Mouse (Mus musculus): ENCODE data around the gene Abcb8. TPM values are rescaled to one million over a fixed set of nuclear protein-coding genes. Genes with fewer than 3 reads are reported as not detected.

The Abcb8 gene
- polyA plus RNA-seq, 1 experiment from 2014 or later: 30.5 TPM

DNA sequence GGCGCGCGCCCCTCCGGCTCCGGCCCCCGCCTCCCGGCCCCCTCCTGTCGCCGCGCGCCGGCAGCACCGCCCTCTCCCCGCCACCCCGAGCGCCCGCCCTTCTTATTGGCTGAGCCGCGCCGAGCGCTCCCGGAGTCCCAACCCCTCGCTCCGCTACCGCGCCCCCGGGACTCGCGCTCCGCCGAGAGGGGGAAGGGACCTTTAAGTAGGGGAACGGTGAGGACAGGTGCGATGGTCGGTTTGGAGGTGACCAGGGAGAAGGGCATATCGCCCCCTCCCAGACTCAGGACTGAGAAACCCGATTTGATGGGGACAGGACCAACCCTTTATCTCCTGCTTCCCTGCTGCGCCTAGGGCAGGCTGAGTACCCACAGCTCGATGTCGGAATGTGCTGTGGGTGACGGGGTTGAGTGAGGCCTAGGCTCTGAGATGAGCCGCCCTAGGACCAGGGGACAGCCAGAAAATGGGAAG is 41.7 kb upstream of the Abcb8 start:
- H3K4me1 ChIP-seq (replicated peaks): peaks cover 41% of the 10 kb centered on the region
- H3K4me2 ChIP-seq: peak overlapping the region; percentile 73
- under 1% methylated on average over 39 of the region's 41 CpGs for WGBS (ENCODE audit: insufficient replicate concordance)
- H3K4me3 ChIP-seq (replicated peaks): peak overlapping the region; percentile 62
- peak; percentile 38 for DNase-seq
- peak; percentile 65 for ATAC-seq (ENCODE audit: low read depth)
- peak overlapping the region; percentile 51; the same call in 1 of the 2 replicates for H3K9ac ChIP-seq
- H3K27me3 ChIP-seq: peaks cover 91% of the 10 kb centered on the region
- H3K27ac ChIP-seq: no peak overlapping the region
- no peaks in the 10 kb centered on the region for H3K9me3 ChIP-seq (replicated peaks)
- no peaks in the 10 kb centered on the region for H3K36me3 ChIP-seq

GRCm38 (mm10) chr5:24352251-24352859 is 41.1 kb upstream of the Abcb8 start:
- peaks cover 88% of the 10 kb centered on the region for H3K27me3 ChIP-seq
- DNase-seq (no peak), ATAC-seq (ENCODE audit: low read depth) (no peak)
- peak overlapping the region; percentile 62 for H3K4me3 ChIP-seq (replicated peaks)
- no peaks in the 10 kb centered on the region for H3K9me3 ChIP-seq (replicated peaks)
- H3K27ac ChIP-seq: no peak overlapping the region
- peak overlapping the region; percentile 73 for H3K4me2 ChIP-seq
- WGBS (ENCODE audit: insufficient replicate concordance): 3% methylated on average over 24 of the region's 24 CpGs
- peaks cover 41% of the 10 kb centered on the region for H3K4me1 ChIP-seq (replicated peaks)
- H3K36me3 ChIP-seq: no peaks in the 10 kb centered on the region
- H3K9ac ChIP-seq: no peak overlapping the region

DNA sequence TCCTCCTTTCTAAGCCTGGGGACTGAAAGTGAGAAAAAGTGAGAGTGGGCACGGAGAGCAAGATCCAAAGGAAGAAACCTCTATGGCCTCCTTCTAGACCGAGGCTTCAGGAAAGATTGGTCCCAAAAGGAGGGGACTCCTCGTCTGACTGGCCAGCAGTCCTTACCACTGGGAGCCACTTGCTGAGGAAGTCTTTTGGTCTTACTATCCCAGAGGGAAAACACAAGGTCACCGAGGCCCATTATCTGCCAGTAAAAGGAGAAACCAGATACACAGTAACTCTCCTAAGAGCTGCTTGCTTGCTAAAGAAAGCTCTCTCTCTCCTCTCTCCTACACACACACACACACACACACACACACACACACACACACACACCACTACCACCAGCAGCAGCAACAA is 40.1 kb upstream of the Abcb8 start:
- WGBS (ENCODE audit: insufficient replicate concordance): 24% methylated on average over 4 of the region's 4 CpGs
- H3K9ac ChIP-seq: no peak overlapping the region
- ATAC-seq (ENCODE audit: low read depth) (no peak), DNase-seq (no peak)
- H3K36me3 ChIP-seq: no peaks in the 10 kb centered on the region
- H3K27me3 ChIP-seq: peaks cover 78% of the 10 kb centered on the region
- H3K4me2 ChIP-seq: no peak overlapping the region
- peaks cover 31% of the 10 kb centered on the region for H3K4me1 ChIP-seq (replicated peaks)
- H3K4me3 ChIP-seq (replicated peaks): no peak overlapping the region
- H3K9me3 ChIP-seq (replicated peaks): no peaks in the 10 kb centered on the region
- H3K27ac ChIP-seq: no peak overlapping the region

DNA sequence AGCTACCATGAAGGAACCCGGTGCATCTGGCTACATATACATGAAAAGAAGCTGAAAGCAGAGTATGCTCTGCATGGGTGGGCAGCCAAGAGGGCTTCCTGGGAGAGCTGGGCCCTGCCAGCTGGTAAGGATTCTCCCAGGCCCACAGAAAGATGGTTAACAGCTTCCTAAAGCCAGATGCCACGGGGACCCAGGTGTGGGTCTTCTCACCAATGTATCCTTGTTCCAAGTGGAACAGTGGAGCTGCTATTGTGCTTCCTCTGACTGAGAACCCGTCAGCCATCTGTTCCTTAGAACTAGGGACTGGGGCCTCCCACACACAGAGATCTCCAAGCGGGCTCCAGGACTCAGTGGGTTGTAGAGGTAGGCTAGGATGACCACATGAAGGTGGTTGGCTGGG is 36.7 kb upstream of the Abcb8 start:
- Histone ChIP-seq H3K27me3 (peaks cover 53% of the 10 kb centered on the region), H3K36me3 (no peaks in the 10 kb centered on the region), H3K4me1 (replicated peaks) (peaks cover 11% of the 10 kb centered on the region), H3K4me3 (replicated peaks) (no peak overlapping the region), H3K27ac (no peak overlapping the region), H3K9ac (no peak overlapping the region), H3K9me3 (replicated peaks) (no peaks in the 10 kb centered on the region), H3K4me2 (no peak overlapping the region)
- DNase-seq (no peak), ATAC-seq (ENCODE audit: low read depth) (no peak)
- WGBS (ENCODE audit: insufficient replicate concordance): 35% methylated on average over 4 of the region's 4 CpGs

GRCm38 (mm10) chr5:24357461-24357860 is 36.0 kb upstream of the Abcb8 start:
- ATAC-seq (ENCODE audit: low read depth) (peak; percentile 31; the same call in 1 of the 2 replicates), DNase-seq (no peak)
- Histone ChIP-seq H3K27me3 (peaks cover 46% of the 10 kb centered on the region), H3K9ac (no peak overlapping the region), H3K4me1 (replicated peaks) (peaks cover 4% of the 10 kb centered on the region), H3K9me3 (replicated peaks) (no peaks in the 10 kb centered on the region), H3K4me3 (replicated peaks) (no peak overlapping the region), H3K36me3 (no peaks in the 10 kb centered on the region), H3K27ac (no peak overlapping the region), H3K4me2 (no peak overlapping the region)
- 14% methylated on average over 7 of the region's 7 CpGs for WGBS (ENCODE audit: insufficient replicate concordance)

DNA sequence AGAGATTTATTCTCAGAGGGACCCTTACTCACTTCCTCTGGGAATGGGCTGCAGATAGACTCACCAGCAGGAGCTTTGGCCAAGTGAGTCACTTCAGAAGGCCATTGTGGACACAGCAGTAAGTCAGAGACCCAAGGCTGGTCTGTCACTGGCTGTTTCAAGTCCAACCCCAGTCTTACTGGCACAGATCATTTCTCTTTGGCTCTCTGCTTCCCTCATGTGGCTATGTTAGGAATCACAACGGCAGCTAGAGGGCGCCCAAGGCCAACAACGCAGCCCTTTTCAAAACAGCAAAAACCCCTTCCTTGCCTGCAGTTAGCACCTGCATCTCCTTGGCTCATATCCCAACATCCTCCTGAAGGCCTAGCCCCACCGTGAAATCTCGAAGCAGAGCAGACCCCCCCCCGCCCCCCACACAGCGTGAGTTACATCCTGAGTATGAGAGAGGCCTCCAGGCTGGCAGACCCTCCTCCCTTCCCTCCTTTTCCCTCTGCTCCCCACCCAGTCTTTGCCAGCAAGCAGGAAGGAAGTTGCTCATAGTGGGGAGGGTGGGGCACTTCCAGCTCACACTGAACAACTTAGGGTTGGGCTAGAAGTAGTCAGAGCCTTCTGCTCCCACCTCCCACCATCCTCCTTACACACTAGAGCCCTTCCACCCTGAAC is 32.5 kb upstream of the Abcb8 start:
- peaks cover 41% of the 10 kb centered on the region for H3K27me3 ChIP-seq
- no peak overlapping the region for H3K27ac ChIP-seq

DNA sequence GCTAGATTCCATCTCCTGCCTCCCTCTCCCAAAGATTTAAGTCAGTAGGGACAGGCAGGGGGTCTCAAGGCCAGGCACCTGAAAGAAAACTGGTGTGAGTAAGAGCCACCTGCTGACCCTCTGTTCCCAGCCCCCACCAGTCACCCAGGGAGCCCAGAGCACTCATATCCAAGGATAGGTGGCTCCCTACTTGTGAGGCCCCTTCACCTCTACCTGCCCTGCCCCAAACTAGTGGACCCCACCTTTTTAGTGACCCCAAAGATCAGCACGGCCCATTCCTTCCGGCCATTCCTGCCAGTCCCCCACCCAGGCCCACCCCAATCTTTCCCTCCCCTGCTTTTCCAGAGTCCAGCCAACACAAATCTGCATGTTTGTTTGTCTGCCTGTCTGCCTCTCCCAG is 30.0 kb upstream of the Abcb8 start:
- H3K27me3 ChIP-seq: peaks cover 52% of the 10 kb centered on the region
- H3K4me1 ChIP-seq (replicated peaks): peaks cover 9% of the 10 kb centered on the region
- no peak overlapping the region for H3K4me2 ChIP-seq
- H3K9me3 ChIP-seq (replicated peaks): no peaks in the 10 kb centered on the region
- H3K27ac ChIP-seq: no peak overlapping the region
- ATAC-seq (ENCODE audit: low read depth): no peak
- H3K4me3 ChIP-seq (replicated peaks): no peak overlapping the region
- 62% methylated on average over 2 of the region's 2 CpGs for whole genome bisulfite sequencing (ENCODE audit: insufficient replicate concordance)
- no peak overlapping the region for H3K9ac ChIP-seq
- no peaks in the 10 kb centered on the region for H3K36me3 ChIP-seq
- no peak for DNase-seq

More for the DNA sequence above, 32.5 kb upstream of the Abcb8 start:
- H3K4me2 ChIP-seq: no peak overlapping the region
- DNase-seq: peak; percentile 46
- peaks cover 9% of the 10 kb centered on the region for H3K4me1 ChIP-seq (replicated peaks)
- H3K36me3 ChIP-seq: no peaks in the 10 kb centered on the region
- H3K9ac ChIP-seq: no peak overlapping the region
- WGBS (ENCODE audit: insufficient replicate concordance): under 1% methylated on average over 7 of the region's 7 CpGs
- H3K4me3 ChIP-seq (replicated peaks): no peak overlapping the region
- H3K9me3 ChIP-seq (replicated peaks): no peaks in the 10 kb centered on the region
- ATAC-seq (ENCODE audit: low read depth): 0 out of 2 replicates have a peak, but pooled peaks have one; percentile 29

- 49% methylated on average over 3 of the region's 3 CpGs for WGBS (ENCODE audit: insufficient replicate concordance)
- DNase-seq (no peak), ATAC-seq (ENCODE audit: low read depth) (no peak)
- no peaks in the 10 kb centered on the region for H3K9me3 ChIP-seq (replicated peaks)
- no peak overlapping the region for H3K4me3 ChIP-seq (replicated peaks)
- H3K4me2 ChIP-seq: no peak overlapping the region
- H3K27ac ChIP-seq: no peak overlapping the region
- H3K36me3 ChIP-seq: no peaks in the 10 kb centered on the region
- peaks cover 50% of the 10 kb centered on the region for H3K27me3 ChIP-seq
- no peak overlapping the region for H3K9ac ChIP-seq
- H3K4me1 ChIP-seq (replicated peaks): peaks cover 9% of the 10 kb centered on the region
Measured at GRCm38 (mm10) chr5:24364061-24364460, 29.4 kb upstream of the Abcb8 start.

DNA sequence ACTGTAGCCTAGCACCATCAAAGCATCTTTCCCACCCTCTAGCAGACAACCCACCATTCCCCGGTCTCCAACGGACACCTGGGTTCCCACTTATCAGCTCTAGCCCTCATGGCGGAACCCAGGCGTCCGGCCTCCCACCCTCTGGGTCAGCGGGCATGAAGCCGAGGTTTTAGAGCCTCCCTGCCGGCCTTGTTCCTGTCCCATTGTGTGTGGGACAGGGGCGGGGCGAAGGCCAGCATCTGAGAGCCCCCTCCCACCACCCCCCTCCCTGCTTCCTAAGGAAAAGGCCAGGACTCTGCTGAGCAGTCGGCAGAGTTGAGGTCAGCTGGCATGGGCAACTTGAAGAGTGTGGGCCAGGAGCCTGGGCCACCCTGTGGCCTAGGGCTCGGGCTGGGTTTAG is 29.0 kb upstream of the Abcb8 start, which contains the start of gene Nos3:
Gene Nos3 (plus strand): TSS at position 303 of the 400 bp plus-strand sequence.
- H3K9ac ChIP-seq: 0 out of 2 replicates have a peak within 1 kb of the TSS, but pooled peaks have one; percentile 0
- H3K9me3 ChIP-seq (replicated peaks): no peaks in the 10 kb centered on the region
- ATAC-seq (ENCODE audit: low read depth): no peak
- DNase-seq: no peak
- peaks cover 47% of the 10 kb centered on the region for H3K27me3 ChIP-seq
- H3K4me2 ChIP-seq: peak within 1 kb of the TSS; percentile 21; the same call in 1 of the 2 replicates
- no peaks in the 10 kb centered on the region for H3K36me3 ChIP-seq
- H3K27ac ChIP-seq: peak within 1 kb of the TSS; percentile 29
- H3K4me3 ChIP-seq (replicated peaks): no peak within 1 kb of the TSS
- H3K4me1 ChIP-seq (replicated peaks): peaks cover 9% of the 10 kb centered on the region
- 33% methylated on average over 12 of the region's 12 CpGs for WGBS (ENCODE audit: insufficient replicate concordance)

- WGBS (ENCODE audit: insufficient replicate concordance): 44% methylated on average over 10 of the region's 10 CpGs
- H3K36me3 ChIP-seq: no peaks in the 10 kb centered on the region
- H3K9me3 ChIP-seq (replicated peaks): no peaks in the 10 kb centered on the region
- H3K27me3 ChIP-seq: peaks cover 47% of the 10 kb centered on the region
- no peak overlapping the region for H3K4me3 ChIP-seq (replicated peaks)
- H3K9ac ChIP-seq: 0 out of 2 replicates have a peak overlapping the region, but pooled peaks have one; percentile 0
- DNase-seq: no peak
- H3K4me1 ChIP-seq (replicated peaks): peaks cover 9% of the 10 kb centered on the region
- H3K4me2 ChIP-seq: peak overlapping the region; percentile 21; the same call in 1 of the 2 replicates
- peak overlapping the region; percentile 29 for H3K27ac ChIP-seq
- no peak for ATAC-seq (ENCODE audit: low read depth)
Measured at GRCm38 (mm10) chr5:24364963-24365362, 28.5 kb upstream of the Abcb8 start.

DNA sequence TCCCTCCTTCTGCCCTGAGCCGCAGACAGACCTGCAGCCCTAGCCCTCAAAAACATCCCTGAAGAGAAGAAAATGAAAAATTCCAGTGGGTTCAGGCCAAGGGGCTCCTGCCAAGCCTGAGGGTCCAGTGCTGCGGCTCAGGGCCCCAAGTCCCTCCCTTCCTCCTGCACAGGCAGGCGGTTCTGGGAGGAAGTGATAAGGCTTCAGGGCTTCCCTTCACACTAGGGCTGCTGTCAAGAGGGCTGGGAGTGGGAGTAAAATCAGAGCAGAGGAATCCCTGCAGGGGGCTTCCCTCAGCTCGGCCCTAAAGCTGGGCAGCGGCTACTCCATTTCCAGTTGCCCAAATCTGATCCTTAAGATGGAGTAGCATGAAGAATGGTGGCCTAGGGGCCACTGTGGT is 27.9 kb upstream of the Abcb8 start:
- H3K4me3 ChIP-seq (replicated peaks): no peak overlapping the region
- DNase-seq (no peak), ATAC-seq (ENCODE audit: low read depth) (no peak)
- H3K36me3 ChIP-seq: no peaks in the 10 kb centered on the region
- H3K4me2 ChIP-seq: peak overlapping the region; percentile 21; the same call in 1 of the 2 replicates
- H3K27me3 ChIP-seq: peaks cover 47% of the 10 kb centered on the region
- WGBS (ENCODE audit: insufficient replicate concordance): 3% methylated on average over 5 of the region's 5 CpGs
- H3K9ac ChIP-seq: 0 out of 2 replicates have a peak overlapping the region, but pooled peaks have one; percentile 0
- peaks cover 9% of the 10 kb centered on the region for H3K4me1 ChIP-seq (replicated peaks)
- no peaks in the 10 kb centered on the region for H3K9me3 ChIP-seq (replicated peaks)
- peak overlapping the region; percentile 29 for H3K27ac ChIP-seq

All from liver, embryonic 13.5 days (tissue).